Mouse (Mus musculus): Measurements from ENCODE around the gene Rps19. TPM values are rescaled to one million over a fixed set of nuclear protein-coding genes. Genes with fewer than 3 reads are reported as not detected.

The Rps19 gene
- polyA plus RNA-seq (2017; shearing (Covaris generic)) = 5,321 TPM

DNA sequence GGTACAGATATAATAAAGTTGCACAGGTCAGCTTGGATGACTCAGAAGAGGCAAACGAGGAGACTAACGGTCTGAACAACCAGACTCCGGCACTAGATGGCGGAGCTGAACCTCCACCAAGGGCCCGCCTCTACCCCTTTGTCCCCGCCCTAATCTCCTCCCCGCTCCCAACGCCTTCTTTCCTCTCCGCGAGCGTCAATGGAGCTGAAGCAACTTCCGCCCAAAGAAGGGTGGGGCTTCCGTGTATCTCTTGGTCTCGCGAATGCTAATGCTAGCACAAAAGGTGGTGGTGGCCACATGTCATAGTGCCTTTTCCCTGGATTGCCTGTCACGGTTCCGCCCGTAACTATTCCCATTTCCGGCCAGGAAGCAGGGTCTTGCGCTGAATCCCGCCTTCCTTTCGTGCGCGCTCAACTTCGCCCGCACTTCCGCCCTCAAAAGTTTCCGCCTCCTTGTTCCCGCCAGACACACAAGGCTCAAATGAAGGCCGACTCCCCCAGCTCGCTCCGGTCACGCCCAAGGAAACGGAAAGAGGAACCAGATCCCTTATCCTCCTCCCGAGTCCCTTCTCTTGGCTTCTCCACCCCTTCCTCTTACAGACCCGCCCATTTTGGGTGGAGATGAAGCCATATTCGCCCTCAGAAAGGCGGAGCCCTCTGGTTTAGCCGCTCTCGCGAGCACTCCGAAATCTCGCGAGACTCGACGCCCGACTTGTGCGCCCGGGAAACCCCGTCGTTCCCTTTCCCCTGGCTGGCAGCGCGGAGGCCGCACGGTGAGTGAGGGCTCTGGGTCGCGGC lies at the start of gene Rps19:
TSS of gene Rps19 (plus strand) at position 476 of the 797 bp plus-strand sequence.

DNA sequence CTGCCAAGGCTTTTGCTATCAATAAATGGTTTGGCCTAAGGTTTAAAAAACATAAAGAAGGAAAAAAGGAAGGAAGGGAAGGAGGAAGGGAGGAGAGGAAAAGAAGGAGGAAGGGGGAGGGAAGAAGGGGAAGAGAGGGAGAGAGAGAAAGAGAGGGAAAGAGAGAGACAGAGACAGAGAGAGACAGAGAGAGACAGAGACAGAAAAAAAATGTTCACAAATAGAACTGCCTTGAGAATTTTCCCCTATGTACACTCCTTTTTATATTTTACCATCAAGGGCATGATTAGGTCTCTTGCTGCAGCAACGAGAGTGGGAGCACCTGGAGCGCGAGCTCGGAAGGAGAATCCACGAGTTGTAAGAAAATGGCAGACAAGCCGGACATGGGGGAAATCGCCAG lies 22.3 kb upstream of the Rps19 start, which contains the start of gene Gm9844:
TSS of gene Gm9844 (plus strand) at position 301 of the 400 bp plus-strand sequence.

DNA sequence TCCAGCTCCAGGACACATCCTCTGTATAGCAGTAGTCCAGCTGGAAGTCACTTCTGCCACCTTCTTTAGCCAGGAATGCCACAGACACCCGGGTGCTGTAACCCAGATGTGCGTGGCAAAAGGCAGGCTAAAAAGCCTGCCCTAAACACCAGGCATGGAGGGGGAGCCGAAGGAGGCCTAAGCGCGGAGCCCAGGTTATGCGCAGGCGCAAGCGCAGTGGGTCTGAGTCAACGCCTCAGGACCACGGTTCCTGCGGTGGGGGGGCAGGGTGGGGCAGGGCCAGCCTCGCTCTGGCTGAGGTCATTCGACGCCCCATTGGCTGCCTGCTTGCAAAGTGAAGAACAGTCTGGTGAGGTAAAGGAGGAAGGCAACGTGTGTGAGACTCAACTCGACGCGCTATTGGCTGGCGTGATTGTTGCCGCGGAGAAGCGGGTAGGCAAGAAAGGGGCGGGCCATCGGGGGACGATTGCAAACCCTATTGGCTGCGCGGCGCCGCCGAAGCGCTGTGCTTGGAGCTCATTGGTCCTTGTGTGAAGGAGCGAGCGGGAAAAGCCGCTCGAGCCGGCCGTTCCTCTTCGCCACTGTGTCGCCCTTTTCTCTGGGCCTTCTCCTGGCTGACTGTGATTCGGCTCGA lies 14.5 kb upstream of the Rps19 start, which contains the start of the genes Lypd4 and Dmrtc2:
TSS of gene Lypd4 (minus strand) at position 410 of the 634 bp plus-strand sequence.
TSS of gene Dmrtc2 (plus strand) at position 526 of the 634 bp plus-strand sequence.

GRCm38 (mm10) chr7:24897224-24897623 lies 13.1 kb downstream of the Rps19 start, which contains the start of gene Cd79a:
TSS of gene Cd79a (plus strand) at chr7:24897381.

DNA sequence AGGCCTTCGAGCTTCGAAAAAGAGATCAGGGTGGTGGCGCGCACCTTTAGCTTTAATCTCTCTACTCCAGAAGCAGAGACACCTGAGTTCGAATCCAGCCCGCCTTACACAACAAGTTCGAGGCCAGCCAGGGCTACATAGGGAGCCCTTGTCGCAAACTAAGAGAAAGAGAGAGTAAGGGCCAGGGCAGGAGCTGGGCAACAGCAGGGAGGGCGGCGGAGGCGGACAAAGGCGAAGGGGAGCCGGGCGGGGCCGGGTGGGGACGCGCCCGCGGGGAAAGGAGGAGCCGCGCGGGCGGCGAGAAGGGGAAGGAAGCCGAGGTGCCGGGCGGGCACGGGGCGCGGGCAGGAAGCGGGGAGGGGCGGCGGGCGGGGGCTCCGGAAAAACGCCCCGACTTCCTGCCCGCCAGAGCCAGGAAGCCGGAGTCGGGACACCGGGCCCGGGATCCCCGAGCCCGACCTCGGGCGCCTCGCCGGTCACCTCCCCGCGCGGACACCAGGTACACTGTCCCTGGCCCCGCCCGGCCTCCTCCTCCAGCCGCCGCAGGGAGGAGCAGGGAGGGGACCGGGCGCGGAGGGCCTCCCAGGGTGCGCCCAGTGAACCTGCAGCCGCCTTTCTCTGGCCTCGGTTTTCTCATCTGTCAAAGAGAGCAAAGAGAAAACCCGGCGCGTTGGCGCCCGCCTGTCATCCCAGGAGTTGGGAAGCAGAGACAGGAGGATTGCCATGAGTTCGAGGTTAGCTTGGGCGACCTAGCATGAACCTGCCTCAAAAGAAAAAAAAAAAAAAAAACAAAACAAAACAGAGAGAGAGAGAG lies 18.7 kb downstream of the Rps19 start, which contains the start of gene Arhgef1:
TSS of gene Arhgef1 (plus strand) at position 283 of the 814 bp plus-strand sequence.

Other genes starting within 250 kb of the Rps19 start
- gene Lypd3, start 247.8 kb upstream of the Rps19 start, polyA plus RNA-seq (2017; shearing (Covaris generic)) = not detected
- not detected for gene Tex101, start 207.7 kb upstream of the Rps19 start, polyA plus RNA-seq (2017; shearing (Covaris generic))
- gene BC049730, start 175.1 kb upstream of the Rps19 start, polyA plus RNA-seq (2017; shearing (Covaris generic)) = not detected
- gene Gm4763, start 157.5 kb upstream of the Rps19 start, polyA plus RNA-seq (2017; shearing (Covaris generic)) = not detected
- not detected for gene Cd177, start 124.1 kb upstream of the Rps19 start, polyA plus RNA-seq (2017; shearing (Covaris generic))
- not detected for gene Ceacam10, start 107.2 kb upstream of the Rps19 start, polyA plus RNA-seq (2017; shearing (Covaris generic))
- 29.3 TPM for gene Gm9844, start 22.2 kb upstream of the Rps19 start, polyA plus RNA-seq (2017; shearing (Covaris generic))
- not detected for gene Lypd4, start 14.4 kb upstream of the Rps19 start, polyA plus RNA-seq (2017; shearing (Covaris generic))
- not detected for gene Dmrtc2, start 14.3 kb upstream of the Rps19 start, polyA plus RNA-seq (2017; shearing (Covaris generic))
- gene Cd79a, start 13.0 kb downstream of the Rps19 start, polyA plus RNA-seq (2017; shearing (Covaris generic)) = 0.35 TPM
- 1,020 TPM for gene Arhgef1, start 18.5 kb downstream of the Rps19 start, polyA plus RNA-seq (2017; shearing (Covaris generic))
- not detected for gene Gm4881, start 60.1 kb downstream of the Rps19 start, polyA plus RNA-seq (2017; shearing (Covaris generic))
- gene Rabac1, start 88.4 kb downstream of the Rps19 start, polyA plus RNA-seq (2017; shearing (Covaris generic)) = 852 TPM
- 5.0 TPM for gene Atp1a3, start 121.6 kb downstream of the Rps19 start, polyA plus RNA-seq (2017; shearing (Covaris generic))
- 1.6 TPM for gene Grik5, start 188.0 kb downstream of the Rps19 start, polyA plus RNA-seq (2017; shearing (Covaris generic))
- 35.2 TPM for gene Zfp574, start 188.2 kb downstream of the Rps19 start, polyA plus RNA-seq (2017; shearing (Covaris generic))